In genomic region chr7:6793811-6794210, GRCm38 (mm10) we compare ENCODE assay signal across 25 mouse cellular contexts.
DNase-seq lines count a peak whose midpoint lies in the region; ATAC-seq and TF ChIP-seq lines count a peak whose summit lies in the region.
"Had no signal": no experiment of that assay in that cellular context is flagged by ENCODE, and none has a peak within 500 bp of the region (broad histone marks: within the 10 kb centered on the region; RNA-seq: fewer than 3 reads in every experiment).

No protein-coding gene starts in this region.

- WGBS in neural tube, embryonic 15.5 days, result 77% methylated on average over 3 of the region's 3 CpGs
- 78% methylated on average over 3 of the region's 3 CpGs for WGBS in midbrain, embryonic 15.5 days

- TF ChIP-seq CTCF in ES-Bruce4 (IDR thresholded peaks at IDR 0.05; ENCODE audit: low read depth, low read length), result no peak

- no peaks in the 10 kb centered on the region for H3K36me3 ChIP-seq in neural tube, embryonic 15.5 days
- no peaks in the 10 kb centered on the region for H3K36me3 ChIP-seq in ES-Bruce4 (ENCODE audit: control insufficient read depth, insufficient read depth, low read length, poor library complexity, severe bottlenecking)
- no peaks in the 10 kb centered on the region for H3K36me3 ChIP-seq in midbrain, embryonic 15.5 days (replicated peaks)
- H3K36me3 ChIP-seq: G1E had no signal

- no peaks in the 10 kb centered on the region for H3K27me3 ChIP-seq in neural tube, embryonic 15.5 days (replicated peaks)
- no peaks in the 10 kb centered on the region for H3K27me3 ChIP-seq in ES-Bruce4 (ENCODE audit: control insufficient read depth, insufficient read depth, low read length, poor library complexity, severe bottlenecking)
- H3K27me3 ChIP-seq in midbrain, embryonic 15.5 days (replicated peaks), result no peaks in the 10 kb centered on the region
- H3K27me3 ChIP-seq: CH12.LX, Patski had no signal

- H3K9me3 ChIP-seq in neural tube, embryonic 15.5 days (replicated peaks), result no peaks in the 10 kb centered on the region
- no peaks in the 10 kb centered on the region for H3K9me3 ChIP-seq in ES-Bruce4 (replicated peaks; ENCODE audit: control insufficient read depth, insufficient read depth, low read length, poor library complexity, severe bottlenecking)
- no peaks in the 10 kb centered on the region for H3K9me3 ChIP-seq in midbrain, embryonic 15.5 days
- H3K9me3 ChIP-seq: G1E had no signal

- DNase-seq in neural tube, embryonic 10.5 days (ENCODE audit: extremely low spot score, low spot score), result peak; percentile 11
- DNase-seq in R1 (ENCODE audit: low read depth, low spot score), result peak; percentile 33
- DNase-seq in ZHBTc4 (ENCODE audit: low read depth, low spot score), result peak; percentile 38
- DNase-seq in left cerebral cortex, adult 8-10 months (ENCODE audit: low spot score in 2 of 2), result no peak
- DNase-seq in embryo, embryonic 10 days (ENCODE audit: low spot score), result no peak
- DNase-seq: adrenal gland, adult 2 months; adrenal gland, adult 8-10 months; adrenal gland, postnatal 10 days; adrenal gland, postnatal 14 days; adrenal gland, postnatal 25 days; adrenal gland, postnatal 36 days; B cell, adult 2 months; cerebellum, adult 11 months; cerebellum, adult 11-12 months; cerebellum, adult 18-20 months; cerebellum, adult 2 months; cerebellum, adult 8-10 months had no signal

- H3K4me2 ChIP-seq in neural tube, embryonic 15.5 days, result no peak overlapping the region
- H3K4me2 ChIP-seq in midbrain, embryonic 15.5 days, result no peak overlapping the region

- TF ChIP-seq EP300 in ES-Bruce4 (IDR thresholded peaks at IDR 0.05; ENCODE audit: insufficient read depth, low read depth, low read length), result peak; percentile 95

- no peak overlapping the region for H3K4me3 ChIP-seq in neural tube, embryonic 15.5 days (replicated peaks)
- H3K4me3 ChIP-seq in ES-Bruce4 (ENCODE audit: low read depth, low read length), result no peak overlapping the region
- H3K4me3 ChIP-seq in midbrain, embryonic 15.5 days, result no peak overlapping the region

- no peak for TF ChIP-seq POLR2A in ES-Bruce4 (IDR thresholded peaks at IDR 0.05; ENCODE audit: insufficient read depth, low read length)

- H3K9ac ChIP-seq in neural tube, embryonic 15.5 days (replicated peaks), result no peak overlapping the region
- H3K9ac ChIP-seq in ES-Bruce4 (ENCODE audit: low read depth, poor library complexity, severe bottlenecking), result no peak overlapping the region
- no peak overlapping the region for H3K9ac ChIP-seq in midbrain, embryonic 15.5 days

- no peak overlapping the region for H3K27ac ChIP-seq in neural tube, embryonic 15.5 days (replicated peaks)
- H3K27ac ChIP-seq in ES-Bruce4 (ENCODE audit: insufficient read depth, low read length), result no peak overlapping the region
- H3K27ac ChIP-seq in midbrain, embryonic 15.5 days, result no peak overlapping the region

- no peaks in the 10 kb centered on the region for H3K4me1 ChIP-seq in neural tube, embryonic 15.5 days
- no peaks in the 10 kb centered on the region for H3K4me1 ChIP-seq in ES-Bruce4 (ENCODE audit: control insufficient read depth, insufficient read depth, low read length)
- no peaks in the 10 kb centered on the region for H3K4me1 ChIP-seq in midbrain, embryonic 15.5 days

- no peak for ATAC-seq in neural tube, embryonic 15.5 days (ENCODE audit: low FRiP score)
- no peak for ATAC-seq in midbrain, embryonic 15.5 days (replicated peaks)
- ATAC-seq: activated CD4-positive, CD25-positive, alpha-beta regulatory T cell, adult 4 months; CD4-positive, CD25-positive, alpha-beta regulatory T cell, adult 4 months; Patski had no signal

Comparison
In these comparisons a context has a peak if more than half of its experiments do, and no peak if none do; other contexts are left out.
1. DNase-seq: peak in neural tube, embryonic 10.5 days (single experiment), R1 (single experiment) and ZHBTc4 (single experiment); none in left cerebral cortex, adult 8-10 months (0 of 2) and embryo, embryonic 10 days (single experiment).